Mouse (Mus musculus) thymus, adult 2 months (tissue): ENCODE measurements around the gene Ece1. TPM values are rescaled to one million over a fixed set of nuclear protein-coding genes. Genes with fewer than 3 reads are reported as not detected.

ENCODE experiments used
- DNase-seq: peaks from one replicate; pipeline ENCODE4 v3.0.0; 2021
- H3K27ac ChIP-seq: fragments of 200-500 bp; 2 replicates; pipeline ENCODE4 v1.5.1; 2012; ENCODE audit warnings: low read length, control low read depth; ENCODE audit not compliant: control insufficient read depth, insufficient read depth
- H3K27me3 ChIP-seq: fragments of 200-500 bp; 2 replicates; pipeline ENCODE4 v1.6.1; 2012; ENCODE audit warnings: mild to moderate bottlenecking, low read length, moderate library complexity, mixed read lengths; ENCODE audit not compliant: control insufficient read depth, insufficient read depth
- H3K36me3 ChIP-seq: fragments of 200-500 bp; 2 replicates; pipeline ENCODE4 v1.6.1; 2012; ENCODE audit warnings: mild to moderate bottlenecking, low read length, moderate library complexity; ENCODE audit not compliant: control insufficient read depth, insufficient read depth
- H3K4me1 ChIP-seq: fragments of 200-500 bp; replicated peaks from 2 replicates; pipeline ENCODE4 v1.6.1; 2012; ENCODE audit warnings: low read length; ENCODE audit not compliant: control insufficient read depth, insufficient read depth
- H3K4me3 ChIP-seq: fragments of 200-500 bp; 2 replicates; pipeline ENCODE4 v1.5.1; 2012; ENCODE audit warnings: mild to moderate bottlenecking, low read length, control low read depth, moderate library complexity; ENCODE audit not compliant: control insufficient read depth, insufficient read depth
- CTCF ChIP-seq: fragments of 200-500 bp; IDR thresholded peaks from 2 replicates; pipeline ENCODE4 v1.5.1; 2012; ENCODE audit warnings: mild to moderate bottlenecking, control low read depth, low read length, moderate library complexity, borderline replicate concordance; ENCODE audit not compliant: control insufficient read depth, poor library complexity, insufficient read depth; ENCODE audit errors: extremely low read depth
- POLR2A ChIP-seq: fragments of 200-500 bp; IDR thresholded peaks from 2 replicates; pipeline ENCODE4 v1.6.1; 2012; ENCODE audit warnings: mild to moderate bottlenecking, low read length, control low read depth, moderate library complexity; ENCODE audit not compliant: control insufficient read depth, poor library complexity, insufficient read depth; ENCODE audit errors: extremely low read depth
- WGBS: fragments of 180-500 bp; shearing (Covaris S2); methylation state at CpG from one replicate; pipeline ENCODE4 v1.1.7; 2018; 5-methylcytosine and 5-hydroxymethylcytosine counted together
- polyA plus RNA-seq: library from polyadenylated mRNA; depleted of rRNA; stranded (reverse); fragments of >200 nt; gene quantifications from 2 replicates; pipeline ENCODE4 v1.2.3, GENCODE M21; 2012

Gene Ece1
- polyA plus RNA-seq, 1 experiment = 27.3 TPM

- Histone ChIP-seq H3K27ac (no peak overlapping the region), H3K36me3 (peaks cover 5% of the 10 kb centered on the region), H3K4me3 (peak overlapping the region; percentile 69), H3K27me3 (no peaks in the 10 kb centered on the region), H3K4me1 (peaks cover 11% of the 10 kb centered on the region)
- TF ChIP-seq CTCF (no peak), POLR2A (peak; percentile 80)
- WGBS = under 1% methylated on average over 50 of the region's 59 CpGs
- DNase-seq = peak; percentile 100
Observed at GRCm38 (mm10) chr4:137993291-137993758, 131.3 kb downstream of the Ece1 start.

GRCm38 (mm10) chr4:137993821-137994561, 132.0 kb downstream of the Ece1 start:
- WGBS = 1% methylated on average over 48 of the region's 60 CpGs
- H3K4me3 ChIP-seq = peak overlapping the region; percentile 92

GRCm38 (mm10) chr4:137994562-137995336, 132.7 kb downstream of the Ece1 start:
- H3K27ac ChIP-seq = peak overlapping the region; percentile 49
- TF ChIP-seq CTCF (no peak), POLR2A (no peak)
- peaks cover 11% of the 10 kb centered on the region for H3K4me1 ChIP-seq
- 34% methylated on average over 12 of the region's 12 CpGs for WGBS
- peaks cover 14% of the 10 kb centered on the region for H3K36me3 ChIP-seq
- H3K4me3 ChIP-seq = peak overlapping the region; percentile 92
- peak; percentile 24 for DNase-seq
- H3K27me3 ChIP-seq = no peaks in the 10 kb centered on the region

More at GRCm38 (mm10) chr4:137993821-137994561, 132.0 kb downstream of the Ece1 start:
- peaks cover 11% of the 10 kb centered on the region for H3K36me3 ChIP-seq
- peak overlapping the region; percentile 49 for H3K27ac ChIP-seq
- peaks cover 11% of the 10 kb centered on the region for H3K4me1 ChIP-seq
- TF ChIP-seq POLR2A = no peak
- DNase-seq = peak; percentile 48
- no peaks in the 10 kb centered on the region for H3K27me3 ChIP-seq

GRCm38 (mm10) chr4:137995399-137995798, 133.4 kb downstream of the Ece1 start:
- no peak overlapping the region for H3K27ac ChIP-seq
- 89% methylated on average over 12 of the region's 12 CpGs for WGBS

GRCm38 (mm10) chr4:137998232-137998631, 136.2 kb downstream of the Ece1 start:
- DNase-seq = no peak
- peaks cover 18% of the 10 kb centered on the region for H3K36me3 ChIP-seq
- 90% methylated on average over 4 of the region's 4 CpGs for WGBS
- H3K4me1 ChIP-seq = peaks cover 6% of the 10 kb centered on the region
- H3K27me3 ChIP-seq = no peaks in the 10 kb centered on the region
- TF ChIP-seq POLR2A = no peak
- no peak for TF ChIP-seq CTCF
- no peak overlapping the region for H3K27ac ChIP-seq
- no peak overlapping the region for H3K4me3 ChIP-seq

More at GRCm38 (mm10) chr4:137995399-137995798, 133.4 kb downstream of the Ece1 start:
- no peak for TF ChIP-seq POLR2A
- no peak for TF ChIP-seq CTCF
- H3K36me3 ChIP-seq = peaks cover 14% of the 10 kb centered on the region
- H3K27me3 ChIP-seq = no peaks in the 10 kb centered on the region
- DNase-seq = no peak
- H3K4me3 ChIP-seq = no peak overlapping the region
- H3K4me1 ChIP-seq = peaks cover 11% of the 10 kb centered on the region

GRCm38 (mm10) chr4:138000682-138001081, 138.6 kb downstream of the Ece1 start:
- 93% methylated on average over 7 of the region's 7 CpGs for whole genome bisulfite sequencing
- H3K27me3 ChIP-seq = no peaks in the 10 kb centered on the region
- no peak overlapping the region for H3K27ac ChIP-seq
- peaks cover 18% of the 10 kb centered on the region for H3K36me3 ChIP-seq
- no peak for DNase-seq
- no peak overlapping the region for H3K4me3 ChIP-seq
- TF ChIP-seq POLR2A (no peak), CTCF (no peak)
- H3K4me1 ChIP-seq = no peaks in the 10 kb centered on the region
